Mouse (Mus musculus) bone marrow macrophage, adult 2 months (primary cell): ENCODE measurements around the gene Erp27. TPM values are rescaled to one million over a fixed set of nuclear protein-coding genes. Genes with fewer than 3 reads are reported as not detected.

ENCODE experiments used
- H3K27ac ChIP-seq: 2 replicates; pipeline ENCODE4 v1.5.1; 2012; ENCODE audit warnings: low read depth, low read length; ENCODE audit not compliant: insufficient read depth
- H3K4me1 ChIP-seq: 2 replicates; pipeline ENCODE4 v1.6.1; 2012; ENCODE audit warnings: low read length; ENCODE audit not compliant: control insufficient read depth, insufficient read depth
- H3K4me3 ChIP-seq: 2 replicates; pipeline ENCODE4 v1.5.1; 2012; ENCODE audit warnings: mild to moderate bottlenecking, low read length, moderate library complexity; ENCODE audit not compliant: insufficient read depth
- CTCF ChIP-seq: IDR thresholded peaks from 2 replicates; pipeline ENCODE4 v1.5.1; 2012; ENCODE audit warnings: low read depth, mild to moderate bottlenecking, low read length, moderate library complexity
- POLR2A ChIP-seq: IDR thresholded peaks from 2 replicates; pipeline ENCODE4 v1.6.1; 2012; ENCODE audit warnings: mild to moderate bottlenecking, low read depth, low read length, borderline replicate concordance
- polyA plus RNA-seq: library from polyadenylated mRNA; stranded (reverse); fragments of >200 nt; gene quantifications from 2 replicates; pipeline ENCODE4 v1.2.4, GENCODE M21; 2012; ENCODE audit not compliant: missing spikeins, insufficient read depth, insufficient read length

Erp27 gene
- polyA plus RNA-seq, 1 experiment, result not detected

- Histone ChIP-seq H3K4me3 (no peak overlapping the region), H3K4me1 (0 out of 2 replicates have a peak, but pooled peaks cover 3% of the 10 kb centered on the region), H3K27ac (no peak overlapping the region)
- no peak for TF ChIP-seq CTCF
Measured at GRCm38 (mm10) chr6:136952930-136953329, 30.9 kb upstream of the Erp27 start.

- Histone ChIP-seq H3K4me3 (no peak overlapping the region), H3K4me1 (peaks cover 10% of the 10 kb centered on the region), H3K27ac (no peak overlapping the region)
- TF ChIP-seq CTCF (no peak), POLR2A (no peak)
Measured at GRCm38 (mm10) chr6:136950171-136950570, 28.2 kb upstream of the Erp27 start.

DNA sequence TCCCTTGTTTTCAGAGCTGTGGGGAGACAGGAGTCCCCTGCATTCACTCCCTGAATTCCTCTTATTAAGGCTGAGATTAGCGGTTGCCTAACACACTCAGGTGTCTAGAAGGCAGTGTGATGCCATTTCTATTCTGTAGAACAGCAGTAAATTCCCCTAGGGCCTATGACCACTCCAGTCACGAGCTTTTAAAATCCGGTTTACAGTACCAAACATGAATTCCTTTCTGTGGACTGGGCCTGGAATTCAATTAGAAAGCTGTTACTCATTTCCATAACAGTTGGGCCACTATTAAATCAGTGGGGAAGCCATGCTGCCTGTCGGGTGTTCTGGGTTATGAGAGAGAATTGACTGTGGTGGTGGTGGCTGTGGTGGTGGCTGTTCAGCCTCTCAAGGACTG is 25.7 kb upstream of the Erp27 start:
- no peak for TF ChIP-seq CTCF
- no peak for TF ChIP-seq POLR2A
- peaks cover 18% of the 10 kb centered on the region for H3K4me1 ChIP-seq
- no peak overlapping the region for H3K27ac ChIP-seq
- no peak overlapping the region for H3K4me3 ChIP-seq

DNA sequence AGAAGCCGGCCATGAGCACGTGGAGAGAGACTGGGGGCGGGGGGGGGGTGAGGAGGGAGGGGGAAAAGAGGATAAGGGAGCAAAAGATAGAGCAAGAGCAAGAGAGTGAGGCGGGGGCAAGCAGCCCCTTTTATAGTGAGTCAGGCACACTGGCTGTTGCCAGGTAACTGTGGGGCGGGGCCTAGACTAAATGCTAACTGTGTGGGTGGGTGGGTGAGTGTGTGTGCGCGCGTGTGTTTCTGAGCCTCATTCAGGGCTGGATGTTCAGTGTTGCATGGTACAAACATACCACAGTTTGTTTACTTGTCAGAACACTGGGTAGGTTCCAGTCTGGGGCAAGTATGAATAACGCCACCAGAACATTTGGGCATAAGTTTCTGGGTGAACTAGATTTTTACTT is 25.0 kb upstream of the Erp27 start:
- no peak overlapping the region for H3K27ac ChIP-seq
- H3K4me1 ChIP-seq, result peaks cover 22% of the 10 kb centered on the region
- TF ChIP-seq POLR2A (no peak), CTCF (no peak)
- H3K4me3 ChIP-seq, result no peak overlapping the region

- TF ChIP-seq CTCF (no peak), POLR2A (no peak)
- no peak overlapping the region for H3K4me3 ChIP-seq
- peaks cover 22% of the 10 kb centered on the region for H3K4me1 ChIP-seq
- peak overlapping the region; percentile 45 for H3K27ac ChIP-seq
Measured at GRCm38 (mm10) chr6:136946241-136946640, 24.3 kb upstream of the Erp27 start.

DNA sequence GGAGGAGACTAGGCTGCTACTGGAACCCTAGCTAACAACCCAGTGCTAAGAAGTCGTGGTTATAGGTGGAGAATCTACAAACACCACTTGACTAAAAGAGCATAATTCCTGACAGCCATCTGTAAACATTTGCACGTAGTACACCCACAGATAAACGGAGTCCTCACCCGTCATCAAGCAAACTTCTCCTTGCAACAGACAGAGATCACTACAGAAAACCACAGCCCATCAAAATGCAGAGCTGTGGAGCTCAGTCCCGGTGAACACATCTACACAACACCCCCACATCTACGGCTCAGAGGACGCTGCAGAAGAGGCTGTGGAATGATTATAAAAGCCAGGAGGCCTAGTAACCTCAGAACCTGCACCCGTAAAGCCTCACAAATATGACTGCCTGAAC is 22.5 kb upstream of the Erp27 start:
- TF ChIP-seq CTCF (no peak), POLR2A (no peak)
- Histone ChIP-seq H3K4me1 (peaks cover 22% of the 10 kb centered on the region), H3K27ac (no peak overlapping the region), H3K4me3 (no peak overlapping the region)

DNA sequence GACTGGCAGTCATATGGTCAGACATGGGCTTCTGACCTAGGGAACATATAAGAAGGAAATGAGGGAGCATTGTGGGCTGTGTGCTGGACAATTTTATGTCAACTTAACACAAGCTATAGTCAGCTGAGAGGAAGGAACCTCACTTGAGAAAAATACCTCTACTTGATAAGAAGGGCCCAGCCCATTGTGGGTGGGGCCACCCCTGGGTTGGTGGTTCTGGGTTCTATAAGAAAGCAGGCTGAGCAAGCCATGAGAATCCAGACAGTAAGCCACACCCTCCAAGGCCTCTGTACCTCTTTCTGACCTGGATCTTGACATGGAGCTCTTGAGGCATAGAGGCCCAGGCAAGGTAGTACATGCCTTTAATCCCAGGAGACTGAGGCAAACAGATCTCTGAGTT is 21.4 kb upstream of the Erp27 start:
- TF ChIP-seq POLR2A (no peak), CTCF (no peak)
- no peak overlapping the region for H3K27ac ChIP-seq
- peaks cover 22% of the 10 kb centered on the region for H3K4me1 ChIP-seq
- H3K4me3 ChIP-seq, result no peak overlapping the region

DNA sequence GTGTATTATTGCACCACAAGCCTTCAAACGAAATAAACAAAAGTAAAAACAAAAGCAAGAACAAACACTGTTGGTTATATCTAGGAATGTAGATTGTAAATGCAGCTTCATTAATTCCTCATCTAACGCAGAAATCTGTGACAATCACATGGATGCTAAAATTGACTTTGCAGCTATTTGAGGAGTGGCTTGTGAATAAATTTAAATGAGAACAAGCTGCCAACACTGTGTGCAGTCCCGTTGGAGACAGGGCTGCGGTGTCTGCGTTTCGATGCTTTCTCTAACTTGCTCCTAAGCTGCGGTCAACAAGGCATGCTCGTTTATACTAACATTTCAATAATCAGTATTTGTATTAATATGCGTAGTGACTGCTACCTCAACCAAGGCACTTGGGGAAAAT is 20.3 kb upstream of the Erp27 start:
- Histone ChIP-seq H3K4me3 (no peak overlapping the region), H3K4me1 (peaks cover 27% of the 10 kb centered on the region), H3K27ac (no peak overlapping the region)
- TF ChIP-seq POLR2A, result no peak
- TF ChIP-seq CTCF, result no peak

GRCm38 (mm10) chr6:136941051-136942021 is 19.4 kb upstream of the Erp27 start, which contains the start of gene Arhgdib:
Arhgdib (minus strand) TSS chr6:136941899.
- TF ChIP-seq POLR2A, result no peak
- no peak for TF ChIP-seq CTCF
- Histone ChIP-seq H3K27ac (peak within 1 kb of the TSS; percentile 96), H3K4me1 (peaks cover 28% of the 10 kb centered on the region), H3K4me3 (peak within 1 kb of the TSS; percentile 65)

GRCm38 (mm10) chr6:136940188-136940960 is 18.4 kb upstream of the Erp27 start:
- TF ChIP-seq POLR2A (no peak), CTCF (no peak)
- Histone ChIP-seq H3K27ac (peak overlapping the region; percentile 96), H3K4me3 (peak overlapping the region; percentile 65), H3K4me1 (peaks cover 28% of the 10 kb centered on the region)
